Mouse (Mus musculus) inflammation-experienced regulatory T-cells, adult 6 months (primary cell): ENCODE data around the gene Gm20671. TPM values are rescaled to one million over a fixed set of nuclear protein-coding genes. Genes with fewer than 3 reads are reported as not detected.
"Not testable (repeated sequence)": the region's sequence is repeated elsewhere in the genome, so short reads cannot be mapped to it uniquely, and the experiment has no call there.

Source experiments
- ATAC-seq: one replicate; pipeline ENCODE4 v1.8.0; 2017
- polyA plus RNA-seq, 3 experiments: library from polyadenylated mRNA; unstranded; fragments of 100-300 nt; shearing (Covaris generic); gene quantifications; one replicate each; pipeline ENCODE4 v1.2.1; 2017

The Gm20671 gene
- polyA plus RNA-seq, 3 experiments from 2014 or later: not detected

- no peak for ATAC-seq
These were observed 98.6 kb downstream of the Gm20671 start for GRCm38 (mm10) chr5:32728300-32728699.

DNA sequence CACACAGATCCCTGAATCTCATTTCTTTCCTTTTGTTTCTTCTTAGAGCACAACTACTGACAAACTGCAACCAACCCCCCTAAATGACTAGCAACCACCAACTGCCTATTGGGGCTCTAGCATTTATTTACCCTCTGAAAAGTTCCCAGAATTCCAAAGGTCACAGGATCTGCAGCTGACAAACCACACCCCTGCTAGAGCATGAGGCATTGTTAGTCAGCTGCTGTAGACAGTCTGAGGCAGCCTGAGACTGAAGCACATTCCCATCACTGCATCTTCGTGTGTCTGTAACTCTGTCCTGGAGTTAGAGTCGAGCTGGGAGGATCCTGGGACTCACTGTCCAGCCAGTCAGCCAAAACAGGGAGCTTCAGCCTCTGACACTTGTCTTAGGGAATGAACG is 101.5 kb downstream of the Gm20671 start:
- ATAC-seq: peak; percentile 69

GRCm38 (mm10) chr5:32723981-32724380 is 102.9 kb downstream of the Gm20671 start:
- ATAC-seq: no peak

- ATAC-seq: not testable (repeated sequence)
These were observed 104.2 kb downstream of the Gm20671 start for GRCm38 (mm10) chr5:32722711-32723110.

DNA sequence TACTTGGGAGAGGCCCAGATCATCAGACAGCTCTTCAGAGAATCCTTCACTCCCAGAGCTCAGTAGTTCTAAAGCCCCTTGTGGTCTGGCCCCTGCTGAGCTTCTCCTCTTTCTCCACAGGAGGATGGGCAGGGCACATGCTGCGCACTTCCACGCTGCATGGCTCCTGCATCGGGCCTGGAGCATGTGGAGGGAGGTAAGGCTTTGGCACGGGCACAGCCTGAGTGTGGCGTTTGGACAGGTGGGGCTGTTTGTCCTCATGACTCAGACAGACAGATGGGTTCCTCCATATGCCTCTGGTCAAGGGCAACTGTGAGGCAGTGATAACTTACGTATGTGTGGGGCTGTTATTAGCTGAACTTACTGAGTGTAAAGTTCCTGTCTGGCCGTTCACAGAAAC is 104.6 kb downstream of the Gm20671 start:
- ATAC-seq: no peak

DNA sequence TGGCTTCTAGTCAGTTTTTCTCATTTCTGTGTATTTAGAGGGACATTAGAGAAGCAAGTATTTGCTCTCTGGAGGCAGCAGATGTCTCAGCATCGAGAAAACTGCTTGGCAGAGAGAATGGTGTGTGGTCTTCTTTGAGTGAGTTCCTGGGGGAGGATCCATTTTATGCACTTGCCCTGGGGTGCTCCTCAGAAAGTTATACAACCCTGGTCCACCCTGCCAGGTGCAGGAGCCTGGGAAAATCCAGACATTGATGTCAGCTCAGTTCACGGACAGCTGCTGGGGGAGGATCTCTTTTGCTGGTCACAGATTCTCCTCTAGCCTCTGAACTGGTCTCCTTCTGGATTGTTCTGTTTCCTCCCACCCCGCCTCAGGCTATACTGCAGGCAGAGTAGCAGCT is 105.6 kb downstream of the Gm20671 start:
- no peak for ATAC-seq

GRCm38 (mm10) chr5:32720416-32720815 is 106.5 kb downstream of the Gm20671 start:
- peak; percentile 35 for ATAC-seq

- ATAC-seq: no peak
These were observed 108.0 kb downstream of the Gm20671 start for GRCm38 (mm10) chr5:32718916-32719315.

DNA sequence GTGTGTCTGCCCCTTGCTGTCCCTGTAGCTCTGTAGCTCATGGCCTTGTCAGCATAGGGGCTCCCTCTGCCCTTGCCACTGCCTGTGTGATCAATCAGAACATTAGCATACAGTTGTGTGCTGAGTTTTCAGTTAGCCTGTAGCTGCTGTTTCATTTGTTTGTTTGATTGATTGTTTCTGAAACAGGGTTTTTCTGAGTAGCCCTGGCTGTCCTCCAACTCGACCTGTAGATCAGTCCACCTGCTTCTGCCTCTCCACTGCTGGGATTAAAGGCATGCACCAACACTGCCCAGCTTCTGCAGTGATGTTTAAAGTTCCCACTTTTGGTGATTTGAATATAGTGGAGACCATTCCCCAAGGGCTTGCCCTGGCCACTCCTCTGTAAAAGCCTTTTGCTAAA is 109.2 kb downstream of the Gm20671 start:
- no peak for ATAC-seq

- ATAC-seq: peak; percentile 90
These were observed 113.0 kb downstream of the Gm20671 start for GRCm38 (mm10) chr5:32713703-32714467.

DNA sequence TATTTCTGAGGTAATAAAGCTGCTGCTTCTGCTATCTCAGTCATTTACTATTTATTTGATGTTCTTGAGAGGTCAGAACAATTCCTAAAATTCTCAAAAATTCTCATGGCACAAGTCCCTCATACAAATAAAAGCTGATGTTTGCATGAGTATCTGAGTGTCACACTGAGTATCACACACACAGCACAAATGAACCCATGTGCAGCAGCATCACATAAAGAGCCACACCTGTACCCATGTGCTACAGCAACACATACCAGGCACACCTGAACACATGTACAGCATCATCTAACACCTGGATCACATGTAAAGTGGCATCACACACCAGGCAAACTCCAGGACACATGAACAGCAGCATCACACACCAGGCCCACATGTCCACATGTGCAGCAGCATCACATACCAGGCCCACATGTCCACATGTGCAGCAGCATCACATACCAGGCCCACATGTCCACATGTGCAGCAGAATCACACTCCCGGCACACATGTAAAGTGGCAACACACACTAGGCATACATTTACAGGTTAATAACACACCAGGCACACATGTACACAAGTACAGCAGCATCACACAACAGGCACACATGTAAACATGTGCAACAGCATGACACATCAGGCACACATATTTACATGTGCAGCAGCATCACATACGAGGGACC is 113.7 kb downstream of the Gm20671 start:
- ATAC-seq: no peak

DNA sequence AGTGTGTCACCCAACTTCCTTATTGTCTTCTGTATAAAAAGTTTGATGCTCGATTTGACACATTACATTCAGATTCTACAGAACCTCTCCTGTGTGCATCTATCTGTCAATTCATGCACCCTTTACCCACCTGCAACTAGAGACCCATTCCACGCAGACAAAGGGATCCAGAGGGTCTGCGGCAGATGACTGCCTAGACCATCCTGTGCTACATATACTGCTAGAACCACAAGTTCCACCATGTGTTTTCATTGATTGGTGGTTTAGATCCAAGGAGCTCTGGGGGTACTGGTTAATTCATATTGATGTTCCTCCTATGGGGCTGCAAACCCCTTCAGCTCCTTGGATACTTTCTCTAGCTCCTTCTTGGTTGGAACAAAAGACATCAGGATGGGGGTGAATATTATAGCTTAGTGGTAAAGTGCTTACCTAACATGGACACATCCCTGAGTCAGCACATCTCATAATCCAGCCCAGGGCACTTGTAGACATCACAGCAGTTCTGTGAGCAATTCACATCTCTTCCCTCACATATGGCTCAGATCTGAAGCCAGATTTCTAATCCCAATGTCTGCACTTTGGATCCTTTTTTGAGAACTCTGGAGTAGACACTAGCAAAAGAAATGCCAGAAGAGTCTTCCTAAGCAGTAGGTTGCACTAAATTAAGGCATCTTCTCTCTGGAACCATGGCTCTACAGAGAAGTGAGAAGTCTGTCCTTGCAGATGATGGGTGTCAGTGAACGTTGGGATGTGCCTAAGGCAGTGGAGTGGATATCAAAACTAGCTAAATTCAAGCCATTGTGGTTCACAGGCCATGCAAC is 114.5 kb downstream of the Gm20671 start:
- ATAC-seq: no peak

- ATAC-seq: no peak
These were observed 115.4 kb downstream of the Gm20671 start for GRCm38 (mm10) chr5:32711485-32711884.

- no peak for ATAC-seq
These were observed 120.6 kb downstream of the Gm20671 start for GRCm38 (mm10) chr5:32706226-32706780.

- no peak for ATAC-seq
These were observed 129.6 kb downstream of the Gm20671 start for GRCm38 (mm10) chr5:32697208-32697867.

DNA sequence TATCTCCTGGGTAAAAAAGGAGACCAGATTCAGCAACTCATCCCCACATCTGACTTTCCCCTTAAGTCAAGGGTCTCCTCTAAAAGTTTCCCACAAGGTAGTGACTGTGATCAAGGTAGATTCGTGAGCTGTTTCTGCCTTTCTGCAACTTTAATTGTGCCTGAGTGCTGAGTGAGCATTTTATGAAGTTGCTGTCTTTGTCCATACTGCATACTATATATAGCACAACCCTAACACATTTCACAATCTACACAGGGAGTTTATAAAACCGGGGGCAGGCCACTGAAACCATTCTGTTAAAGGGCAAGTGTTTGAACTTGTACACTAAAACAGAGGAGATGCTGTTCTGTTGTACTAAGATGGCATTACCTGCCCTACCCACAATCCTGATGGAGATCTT is 133.5 kb downstream of the Gm20671 start:
- no peak for ATAC-seq

Other genes with a start within 250 kb of the Gm20671 start
- under 1 TPM; 0.09 to 0.60 (median 0.30) TPM for gene Yes1, start 215.9 kb downstream of the Gm20671 start, polyA plus RNA-seq
- 10 to 100 TPM; 39.5 to 87.1 (median 84.9) TPM for gene Pisd, start 41.5 kb downstream of the Gm20671 start, polyA plus RNA-seq
- 10 to 100 TPM; 23.2 to 26.6 (median 25.8) TPM for gene Prr14l, start 27.1 kb upstream of the Gm20671 start, polyA plus RNA-seq
- 10 to 100 TPM; 20.6 to 23.8 (median 20.7) TPM for gene Depdc5, start 36.6 kb upstream of the Gm20671 start, polyA plus RNA-seq
- 100 to 1,000 TPM; 206 to 398 (median 214) TPM for gene Ywhah, start 191.7 kb upstream of the Gm20671 start, polyA plus RNA-seq